Mouse (Mus musculus) C2C12 (cell line): ENCODE results near the gene Fpr1.

ENCODE experiments used
- CEBPB ChIP-seq: IDR thresholded peaks from one replicate; pipeline ENCODE4 v1.6.1; 2011; ENCODE audit warnings: low read depth, mild to moderate bottlenecking, control low read depth, moderate library complexity
- CTCF ChIP-seq: IDR thresholded peaks from one replicate; pipeline ENCODE4 v1.5.1; 2011; ENCODE audit not compliant: control insufficient read depth, insufficient read depth, insufficient read length
- FOSL1 ChIP-seq: IDR thresholded peaks from one replicate; pipeline ENCODE4 v1.8.0; 2011; ENCODE audit warnings: mild to moderate bottlenecking, low read length; ENCODE audit not compliant: poor library complexity, insufficient read depth, severe bottlenecking
- MAX ChIP-seq: IDR thresholded peaks from one replicate; pipeline ENCODE4 v1.6.1; 2011; ENCODE audit warnings: mild to moderate bottlenecking, control low read depth
- MYOG ChIP-seq: IDR thresholded peaks from one replicate; pipeline ENCODE4 v1.6.1; 2011; ENCODE audit not compliant: control insufficient read depth, insufficient read length; ENCODE audit errors: extremely low read depth
- USF1 ChIP-seq: IDR thresholded peaks from one replicate; pipeline ENCODE4 v1.6.1; 2011; ENCODE audit warnings: low read depth, mild to moderate bottlenecking, control low read depth, moderate library complexity

GRCm38 (mm10) chr17:17900768-17901167 is 17.0 kb upstream of the Fpr1 start:
- TF ChIP-seq CTCF (no peak), USF1 (no peak), MAX (no peak), MYOG (no peak), FOSL1 (no peak), CEBPB (no peak)
